Mouse (Mus musculus): ENCODE data around the gene Stard13. TPM values are rescaled to one million over a fixed set of nuclear protein-coding genes. Genes with fewer than 3 reads are reported as not detected.

Gene Stard13
- polyA plus RNA-seq, 1 experiment from 2014 or later = 2.4 TPM

DNA sequence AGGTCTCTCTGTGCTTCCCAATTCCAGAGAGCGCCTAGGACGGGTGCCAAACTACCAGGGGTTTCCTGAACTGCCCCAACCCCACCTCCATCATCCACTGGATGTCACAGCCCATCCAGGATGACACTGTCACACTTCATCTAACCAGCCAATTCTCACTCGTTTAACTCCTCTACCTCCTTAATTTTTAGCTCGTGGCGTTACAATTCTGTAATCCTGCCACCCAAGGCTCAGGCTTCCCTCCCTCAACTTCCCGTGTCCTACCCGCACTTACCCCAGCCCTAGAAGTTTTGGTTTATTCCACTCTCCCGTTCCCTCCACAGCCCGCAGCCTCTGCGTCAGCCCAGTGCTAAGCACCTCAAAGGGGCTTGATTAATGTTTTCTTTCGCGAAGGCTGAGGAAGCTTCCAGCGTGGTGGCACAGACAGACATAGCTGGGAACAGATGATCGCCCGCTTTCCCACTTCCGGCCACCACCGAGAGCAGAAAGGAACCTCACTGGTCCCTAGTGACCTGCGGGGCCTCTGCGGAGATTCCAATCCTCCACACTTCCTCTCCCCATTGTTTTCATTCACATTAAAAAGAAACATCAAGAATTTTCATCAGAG lies 125.2 kb downstream of the Stard13 start:
- Histone ChIP-seq H3K27me3 (no peaks in the 10 kb centered on the region), H3K4me3 (no peak overlapping the region), H3K4me2 (no peak overlapping the region), H3K27ac (no peak overlapping the region), H3K9ac (no peak overlapping the region), H3K36me3 (ENCODE audit: poor library complexity, severe bottlenecking) (no peaks in the 10 kb centered on the region), H3K9me3 (replicated peaks) (no peaks in the 10 kb centered on the region), H3K4me1 (no peaks in the 10 kb centered on the region)
- ATAC-seq = no peak
- 80% methylated on average over 19 of the region's 19 CpGs for WGBS

- Histone ChIP-seq H3K36me3 (ENCODE audit: poor library complexity, severe bottlenecking) (no peaks in the 10 kb centered on the region), H3K9ac (no peak overlapping the region), H3K4me2 (no peak overlapping the region), H3K27me3 (no peaks in the 10 kb centered on the region), H3K4me1 (no peaks in the 10 kb centered on the region), H3K27ac (no peak overlapping the region), H3K4me3 (no peak overlapping the region), H3K9me3 (replicated peaks) (no peaks in the 10 kb centered on the region)
- ATAC-seq = no peak
- 89% methylated on average over 3 of the region's 3 CpGs for WGBS
These were observed 126.8 kb downstream of the Stard13 start for GRCm38 (mm10) chr5:151106841-151107240.

DNA sequence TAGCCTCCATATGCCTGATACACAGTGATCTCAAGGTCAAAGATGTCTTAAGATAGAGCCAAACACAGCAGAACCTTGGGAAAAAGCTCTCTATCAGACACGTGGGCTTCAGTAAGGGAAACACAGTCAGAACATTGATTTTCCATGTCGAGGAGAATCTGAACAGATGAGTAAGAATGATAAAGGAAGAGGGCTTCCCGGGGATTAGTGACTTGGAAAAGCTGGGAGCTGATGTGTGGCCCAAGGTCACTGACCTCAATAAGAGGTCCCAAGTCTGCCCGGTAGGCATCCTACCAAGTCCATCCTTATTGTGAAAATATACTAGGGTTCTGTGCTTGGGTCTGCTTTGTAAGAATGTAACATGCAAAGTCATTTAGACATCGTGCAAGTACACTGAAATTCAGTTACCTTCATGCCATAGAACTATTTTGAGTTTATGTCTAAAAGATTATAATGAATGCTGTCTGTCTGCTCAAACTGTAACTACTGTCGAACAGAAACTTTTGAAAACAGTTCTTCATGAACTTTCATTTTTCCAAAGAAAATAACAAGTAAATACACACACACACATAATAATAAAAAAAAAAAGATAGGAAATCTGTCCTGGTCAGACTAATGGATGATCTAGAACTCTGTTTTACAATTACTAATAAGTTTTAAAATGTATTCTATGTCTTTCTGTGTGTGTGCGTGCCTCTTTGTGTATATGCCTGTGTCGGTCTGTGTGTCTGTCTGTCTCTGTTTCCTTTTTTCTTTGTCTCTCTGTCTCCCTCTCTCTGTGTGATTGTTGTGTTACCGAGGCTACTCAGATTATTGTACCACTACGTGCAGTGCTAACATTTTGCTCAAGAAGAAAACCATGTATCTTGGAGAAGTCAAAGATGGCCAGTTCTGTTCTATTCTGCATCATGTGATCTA lies 128.3 kb downstream of the Stard13 start:
- Histone ChIP-seq H3K36me3 (ENCODE audit: poor library complexity, severe bottlenecking) (no peaks in the 10 kb centered on the region), H3K27me3 (no peaks in the 10 kb centered on the region), H3K9me3 (replicated peaks) (no peaks in the 10 kb centered on the region), H3K4me1 (no peaks in the 10 kb centered on the region), H3K9ac (no peak overlapping the region), H3K27ac (no peak overlapping the region), H3K4me2 (no peak overlapping the region), H3K4me3 (no peak overlapping the region)
- WGBS = 84% methylated on average over 10 of the region's 10 CpGs
- ATAC-seq = no peak

GRCm38 (mm10) chr5:151104354-151105053 lies 129.1 kb downstream of the Stard13 start:
- no peak overlapping the region for H3K9ac ChIP-seq
- H3K36me3 ChIP-seq (ENCODE audit: poor library complexity, severe bottlenecking) = no peaks in the 10 kb centered on the region
- no peak for ATAC-seq
- no peak overlapping the region for H3K4me2 ChIP-seq
- H3K27ac ChIP-seq = no peak overlapping the region
- H3K4me3 ChIP-seq = no peak overlapping the region
- 61% methylated on average over 9 of the region's 9 CpGs for WGBS
- H3K9me3 ChIP-seq (replicated peaks) = no peaks in the 10 kb centered on the region
- no peaks in the 10 kb centered on the region for H3K27me3 ChIP-seq
- no peaks in the 10 kb centered on the region for H3K4me1 ChIP-seq

DNA sequence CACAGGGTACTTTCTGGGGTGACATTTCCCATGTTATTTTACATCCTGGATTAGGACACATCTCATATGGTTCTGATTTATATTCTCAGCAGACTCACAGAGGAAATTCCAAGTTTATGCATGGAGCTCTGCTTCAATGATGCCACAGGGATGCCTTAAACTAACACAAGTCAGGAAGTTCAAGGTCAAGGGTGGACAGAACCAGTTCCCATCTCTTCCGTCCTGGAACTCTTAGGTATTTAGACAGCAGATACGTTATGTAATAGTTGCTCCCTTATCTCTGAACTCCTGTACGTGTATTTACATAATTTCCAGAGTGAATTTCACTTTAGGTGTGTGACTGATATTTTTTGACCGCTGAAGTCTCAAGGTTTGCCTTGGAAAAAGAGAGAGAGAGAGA lies 130.4 kb downstream of the Stard13 start:
- no peak overlapping the region for H3K4me2 ChIP-seq
- no peak overlapping the region for H3K9ac ChIP-seq
- no peak overlapping the region for H3K4me3 ChIP-seq
- no peaks in the 10 kb centered on the region for H3K36me3 ChIP-seq (ENCODE audit: poor library complexity, severe bottlenecking)
- 87% methylated on average over 4 of the region's 4 CpGs for WGBS
- no peak for ATAC-seq
- H3K4me1 ChIP-seq = no peaks in the 10 kb centered on the region
- H3K27me3 ChIP-seq = no peaks in the 10 kb centered on the region
- no peak overlapping the region for H3K27ac ChIP-seq
- H3K9me3 ChIP-seq (replicated peaks) = no peaks in the 10 kb centered on the region

GRCm38 (mm10) chr5:151102262-151102661 lies 131.4 kb downstream of the Stard13 start:
- Histone ChIP-seq H3K36me3 (ENCODE audit: poor library complexity, severe bottlenecking) (no peaks in the 10 kb centered on the region), H3K27ac (no peak overlapping the region), H3K4me1 (no peaks in the 10 kb centered on the region), H3K4me2 (no peak overlapping the region), H3K4me3 (no peak overlapping the region), H3K9ac (no peak overlapping the region), H3K9me3 (replicated peaks) (no peaks in the 10 kb centered on the region), H3K27me3 (no peaks in the 10 kb centered on the region)
- 42% methylated on average over 2 of the region's 2 CpGs for WGBS
- ATAC-seq = no peak

GRCm38 (mm10) chr5:151096012-151096411 lies 137.6 kb downstream of the Stard13 start:
- Histone ChIP-seq H3K36me3 (ENCODE audit: poor library complexity, severe bottlenecking) (no peaks in the 10 kb centered on the region), H3K4me2 (no peak overlapping the region), H3K27me3 (no peaks in the 10 kb centered on the region), H3K9ac (no peak overlapping the region), H3K9me3 (replicated peaks) (no peaks in the 10 kb centered on the region), H3K27ac (no peak overlapping the region), H3K4me1 (no peaks in the 10 kb centered on the region), H3K4me3 (no peak overlapping the region)
- 90% methylated on average over 6 of the region's 6 CpGs for WGBS
- ATAC-seq = no peak

DNA sequence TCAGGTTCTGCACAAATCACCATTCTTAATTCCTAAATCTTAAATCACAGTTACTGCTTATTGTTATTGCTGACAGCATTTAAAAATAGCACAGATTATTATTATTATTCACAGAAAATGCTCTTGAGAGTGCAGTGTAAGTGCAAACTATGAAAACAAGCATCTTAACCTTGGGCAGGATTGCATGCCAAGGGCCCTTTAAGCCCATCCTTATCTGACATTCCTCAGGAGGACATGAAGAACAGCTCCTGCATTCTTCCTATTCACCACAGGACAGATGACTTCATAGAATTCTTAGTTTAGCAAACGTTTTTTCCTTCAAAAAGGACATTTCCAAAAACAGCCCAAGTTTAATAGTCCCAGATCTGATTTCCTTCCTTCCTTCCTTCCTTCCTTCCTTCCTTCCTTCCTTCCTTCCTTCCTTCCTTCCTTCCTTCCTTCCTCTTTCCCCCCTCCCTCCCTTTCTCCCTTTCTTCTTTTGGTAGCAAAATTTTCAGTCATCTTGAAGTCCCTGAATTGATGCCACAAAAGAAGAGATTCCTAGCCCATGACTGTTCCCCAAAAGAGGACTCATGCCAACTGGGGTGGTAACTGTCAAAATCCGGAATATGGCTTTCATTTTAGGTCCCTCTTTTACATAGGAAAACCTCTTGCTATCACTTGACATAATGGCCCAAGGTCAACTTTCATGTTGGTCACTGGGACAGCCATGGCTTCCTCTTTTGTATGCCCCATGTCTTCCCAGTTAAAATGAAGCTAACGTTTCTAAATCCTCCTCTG lies 140.6 kb downstream of the Stard13 start:
- 67% methylated on average over 3 of the region's 3 CpGs for WGBS
- ATAC-seq = no peak
- Histone ChIP-seq H3K9ac (no peak overlapping the region), H3K36me3 (ENCODE audit: poor library complexity, severe bottlenecking) (no peaks in the 10 kb centered on the region), H3K4me1 (peaks cover 1% of the 10 kb centered on the region; the same call in 1 of the 2 replicates), H3K27ac (no peak overlapping the region), H3K27me3 (no peaks in the 10 kb centered on the region), H3K9me3 (replicated peaks) (no peaks in the 10 kb centered on the region), H3K4me2 (no peak overlapping the region), H3K4me3 (no peak overlapping the region)

DNA sequence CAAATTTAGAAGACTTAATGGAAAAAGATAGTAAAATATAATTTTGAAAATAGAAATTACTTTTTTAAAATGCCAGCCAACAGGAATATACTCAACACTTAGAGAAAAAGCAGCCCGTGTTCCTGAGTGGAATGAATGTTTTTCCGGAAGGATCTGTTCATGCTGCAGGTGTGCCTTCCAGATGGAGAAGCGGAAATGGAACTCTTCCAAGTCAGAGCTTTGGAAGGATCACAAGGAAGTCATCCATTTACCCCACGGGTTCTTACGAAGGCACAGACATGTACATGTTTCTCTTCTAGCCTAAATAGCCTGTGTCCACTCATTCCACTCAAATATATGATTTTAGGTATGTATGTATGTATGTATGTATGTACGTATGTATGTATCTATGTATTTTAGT lies 142.6 kb downstream of the Stard13 start:
- H3K4me2 ChIP-seq = no peak overlapping the region
- H3K27ac ChIP-seq = no peak overlapping the region
- H3K27me3 ChIP-seq = no peaks in the 10 kb centered on the region
- H3K36me3 ChIP-seq (ENCODE audit: poor library complexity, severe bottlenecking) = no peaks in the 10 kb centered on the region
- ATAC-seq = no peak
- no peak overlapping the region for H3K9ac ChIP-seq
- peaks cover 5% of the 10 kb centered on the region; the same call in 1 of the 2 replicates for H3K4me1 ChIP-seq
- no peaks in the 10 kb centered on the region for H3K9me3 ChIP-seq (replicated peaks)
- no peak overlapping the region for H3K4me3 ChIP-seq
- WGBS = 94% methylated on average over 6 of the region's 6 CpGs

- ATAC-seq = no peak
- no peak overlapping the region for H3K9ac ChIP-seq
- 47% methylated on average over 6 of the region's 6 CpGs for WGBS
- H3K9me3 ChIP-seq (replicated peaks) = no peaks in the 10 kb centered on the region
- H3K4me3 ChIP-seq = no peak overlapping the region
- no peak overlapping the region for H3K4me2 ChIP-seq
- H3K27me3 ChIP-seq = no peaks in the 10 kb centered on the region
- H3K36me3 ChIP-seq (ENCODE audit: poor library complexity, severe bottlenecking) = no peaks in the 10 kb centered on the region
- H3K27ac ChIP-seq = no peak overlapping the region
- H3K4me1 ChIP-seq = peaks cover 5% of the 10 kb centered on the region; the same call in 1 of the 2 replicates
These were observed 144.4 kb downstream of the Stard13 start for GRCm38 (mm10) chr5:151089201-151089600.

DNA sequence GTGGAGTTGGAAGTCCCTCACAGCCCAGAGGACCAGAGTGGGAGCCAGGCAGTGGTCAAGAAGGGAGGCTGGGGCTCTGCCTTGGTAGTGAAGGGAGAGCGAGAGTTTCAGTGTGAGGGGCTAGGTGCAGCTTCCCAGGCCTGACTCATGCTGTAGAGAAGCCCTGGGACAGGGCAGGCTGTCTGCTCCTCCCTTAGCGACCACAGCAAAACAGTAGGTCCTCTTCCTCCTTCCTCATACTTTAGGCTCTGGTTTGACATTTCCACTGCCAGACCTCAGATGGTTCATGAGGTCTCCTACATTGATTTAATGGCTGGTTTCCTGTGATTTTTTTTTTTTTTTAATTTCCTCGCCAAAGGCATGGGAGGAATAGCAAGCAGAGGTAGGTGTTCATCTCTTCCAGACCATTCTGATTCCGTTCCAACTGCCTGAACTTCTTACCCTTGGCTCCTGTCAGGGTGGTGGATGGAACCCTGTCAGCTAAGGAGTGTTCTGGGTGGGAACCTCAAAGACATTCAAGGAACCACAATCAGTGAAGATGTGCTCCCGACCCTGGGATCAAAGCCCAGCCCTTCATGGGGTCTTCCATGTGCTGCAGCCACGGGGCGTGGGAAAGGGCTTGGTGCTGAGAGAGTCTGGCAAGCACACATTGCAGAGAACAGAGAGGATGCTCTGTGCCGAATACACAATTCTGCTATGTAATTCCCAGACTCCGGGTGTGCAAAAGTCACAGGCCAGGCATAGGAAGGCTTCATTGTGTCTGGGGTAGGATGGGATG lies 147.0 kb downstream of the Stard13 start:
- Histone ChIP-seq H3K4me3 (no peak overlapping the region), H3K9ac (no peak overlapping the region), H3K4me1 (peaks cover 5% of the 10 kb centered on the region; the same call in 1 of the 2 replicates), H3K4me2 (no peak overlapping the region), H3K9me3 (replicated peaks) (no peaks in the 10 kb centered on the region), H3K36me3 (ENCODE audit: poor library complexity, severe bottlenecking) (no peaks in the 10 kb centered on the region), H3K27me3 (no peaks in the 10 kb centered on the region), H3K27ac (no peak overlapping the region)
- WGBS = 83% methylated on average over 9 of the region's 9 CpGs
- no peak for ATAC-seq

All from forebrain, embryonic 13.5 days (tissue).